Mouse (Mus musculus) layer of hippocampus, postnatal 36 days (tissue): ENCODE measurements around the gene Rfk. TPM values are rescaled to one million over a fixed set of nuclear protein-coding genes. Genes with fewer than 3 reads are reported as not detected.
A peak's percentile ranks its signal among the peaks of the same experiment; 100 is the strongest.

Source experiments
- DNase-seq, 2 experiments: peaks; one replicate each; pipeline ENCODE4 v3.0.0; 2022
- total RNA-seq, 2 experiments: library from RNA; stranded (reverse); gene quantifications; 2 replicates each; pipeline ENCODE4 v1.2.3; 2021

The Rfk gene
- total RNA-seq, result 10 to 100 TPM; 64.6 to 71.4 TPM

DNA sequence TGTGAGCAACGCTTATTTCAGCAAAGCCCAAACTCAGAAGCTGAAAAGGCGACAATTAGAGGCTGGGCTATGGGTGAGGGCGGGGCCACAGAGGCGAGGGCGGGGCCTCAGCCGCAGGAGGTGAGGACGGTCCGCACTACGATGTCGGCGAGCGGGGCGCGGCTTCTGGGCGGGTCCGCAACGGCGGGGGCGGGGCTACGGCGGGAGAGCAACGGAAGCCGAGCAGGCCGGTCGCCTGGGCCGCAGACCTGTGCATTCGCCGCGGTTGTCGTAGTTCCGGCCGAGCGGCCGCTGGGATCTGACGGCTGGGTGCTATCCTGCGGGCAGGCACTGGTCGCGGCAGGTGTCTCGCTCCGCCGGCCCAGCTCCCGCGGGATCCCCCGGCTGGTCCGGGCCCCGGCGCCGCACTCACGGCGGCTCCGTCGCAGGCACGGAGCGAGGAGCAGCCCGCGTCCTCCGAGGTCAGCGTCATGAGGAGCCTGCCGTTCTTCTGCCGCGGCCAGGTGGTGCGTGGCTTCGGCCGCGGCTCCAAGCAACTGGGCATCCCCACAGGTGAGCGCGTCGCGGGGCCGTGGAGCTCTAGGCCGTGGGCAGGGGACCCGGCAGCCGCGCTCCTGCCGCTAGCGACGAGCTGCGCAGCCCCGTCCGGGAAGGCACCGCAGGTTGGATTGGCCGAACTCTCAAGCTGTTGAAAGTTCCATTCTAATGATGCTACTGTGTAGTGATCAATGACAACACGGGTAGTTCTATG is at the start of gene Rfk:
TSS of gene Rfk (plus strand) at position 203 of the 751 bp plus-strand sequence.
- DNase-seq, result peak; percentile 88 to 89

DNA sequence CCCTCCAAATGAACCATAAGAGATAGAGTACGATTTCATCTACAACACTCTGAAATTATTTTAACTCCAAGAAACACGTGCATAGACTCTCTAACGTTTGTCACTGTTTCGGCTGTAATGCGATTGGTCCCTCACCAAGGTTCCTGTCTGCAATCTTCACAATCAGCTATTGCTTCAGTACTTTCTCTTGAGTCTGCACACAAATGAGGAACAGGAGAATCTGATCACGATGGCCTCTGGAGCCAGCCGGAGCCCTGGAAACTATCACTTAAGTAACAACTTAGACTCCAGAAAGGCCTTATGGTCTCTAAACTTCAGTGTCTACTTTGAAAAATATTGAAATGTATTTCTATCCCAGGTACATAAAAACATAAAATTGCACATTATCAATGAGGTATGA is 49.0 kb upstream of the Rfk start:
- DNase-seq, result no peak

DNA sequence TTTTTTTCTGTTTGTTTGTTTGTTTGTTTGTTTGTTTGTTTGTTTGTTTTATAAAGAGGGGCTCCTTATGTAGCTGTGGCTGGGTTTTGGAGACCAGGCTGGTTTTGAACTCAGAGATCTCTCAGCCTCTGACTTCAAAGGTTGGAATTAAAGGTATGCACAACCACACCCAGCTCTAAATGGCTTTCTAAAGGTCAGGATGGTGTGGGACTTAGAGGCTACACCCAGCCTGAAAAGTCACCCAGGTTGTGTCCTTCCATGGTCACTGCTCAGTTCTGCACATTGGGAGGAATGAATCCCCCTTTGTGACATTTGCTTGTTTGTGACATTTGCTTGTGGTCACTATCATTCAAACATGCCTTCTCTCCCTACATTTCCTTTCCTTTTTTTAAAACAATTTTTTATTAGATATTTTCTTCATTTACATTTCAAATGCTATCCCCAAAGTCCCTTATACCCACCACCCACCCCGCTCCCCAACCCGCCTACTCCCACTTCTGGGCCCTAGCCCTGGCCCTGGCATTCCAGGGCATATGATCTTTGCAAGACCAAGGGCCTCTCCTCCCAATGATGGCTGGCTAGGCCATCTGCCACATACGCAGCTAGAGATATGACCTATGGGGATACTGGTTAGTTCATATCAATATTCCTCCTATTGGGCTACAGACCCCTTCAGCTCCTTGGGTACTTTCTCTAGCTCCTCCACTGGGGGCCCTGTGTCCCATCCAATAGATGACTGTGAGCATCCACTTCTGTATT is 46.9 kb upstream of the Rfk start:
- no peak for DNase-seq

DNA sequence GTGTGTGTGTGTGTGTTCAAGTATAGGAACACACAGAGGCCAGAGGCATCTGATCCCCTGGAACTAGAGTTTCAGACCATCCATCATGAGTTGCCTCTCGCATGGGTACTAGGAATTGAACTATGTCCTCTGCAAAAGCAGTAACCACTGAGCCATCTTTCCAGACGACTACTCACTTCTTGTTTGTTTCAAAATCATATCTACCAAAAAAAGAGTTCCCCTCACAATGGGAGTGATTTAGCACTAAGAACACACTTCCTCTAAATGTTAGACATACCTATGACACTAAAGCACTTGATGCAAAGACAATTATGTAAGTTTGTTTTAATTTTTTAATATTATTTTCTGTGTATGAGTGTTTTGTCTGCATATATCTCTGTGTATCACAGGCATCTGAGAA is 46.0 kb upstream of the Rfk start:
- no peak for DNase-seq

DNA sequence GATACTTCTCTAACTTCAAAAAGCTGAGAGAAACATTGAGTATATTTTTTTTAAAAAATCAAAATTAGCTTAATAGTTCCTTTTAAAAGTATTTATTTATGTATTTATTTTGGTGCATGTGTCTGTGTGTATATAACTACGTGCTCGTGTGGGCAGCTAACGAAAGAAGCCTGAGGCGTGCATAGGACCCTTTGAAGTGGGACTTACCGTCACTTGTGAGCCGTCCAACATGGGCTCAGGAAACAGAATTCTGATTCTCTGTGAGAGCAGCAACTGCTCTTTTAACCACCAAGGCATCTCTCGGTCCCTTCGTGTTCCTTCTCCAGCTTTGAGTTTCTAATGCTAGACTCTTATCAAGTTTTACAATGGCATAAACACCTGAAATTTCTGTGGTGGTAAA is 40.1 kb upstream of the Rfk start:
- no peak for DNase-seq

DNA sequence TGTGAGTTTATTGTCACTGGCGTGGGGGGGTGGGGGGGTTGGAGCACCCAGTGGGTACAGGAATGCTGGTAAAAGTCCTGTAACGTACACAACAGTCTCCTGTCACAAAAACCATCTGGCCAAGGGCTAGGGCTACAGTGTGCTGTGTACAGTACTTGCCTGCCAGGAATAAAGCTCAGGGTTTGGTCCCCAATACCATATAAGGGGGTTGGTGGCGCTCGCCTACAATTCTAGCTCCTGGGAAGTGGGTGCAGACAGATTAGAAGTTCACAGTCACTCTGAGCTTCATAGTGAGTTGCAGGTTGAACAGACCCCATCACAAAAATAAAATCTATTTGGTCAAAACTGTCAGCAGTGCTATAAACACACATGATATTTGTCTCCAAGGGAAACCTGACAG is 39.5 kb upstream of the Rfk start:
- no peak for DNase-seq

DNA sequence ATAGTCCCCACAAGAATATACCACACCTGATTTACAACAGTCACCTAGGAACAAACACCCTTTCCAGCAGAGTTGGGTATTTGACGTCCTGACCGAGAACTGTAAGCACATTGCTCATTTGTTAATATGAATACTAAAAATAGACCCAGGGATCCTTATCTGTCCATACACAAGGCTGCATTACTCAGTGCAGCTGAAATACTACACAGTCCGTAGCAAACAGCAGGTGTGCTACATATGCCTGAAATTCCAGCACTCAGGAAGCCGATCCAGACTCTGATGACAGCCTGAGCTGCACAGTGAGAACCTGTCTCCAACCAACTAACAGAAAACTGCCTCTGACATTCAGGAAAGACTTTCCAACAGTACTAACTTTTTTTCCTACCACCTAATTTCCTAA is 39.0 kb upstream of the Rfk start:
- DNase-seq, result no peak

DNA sequence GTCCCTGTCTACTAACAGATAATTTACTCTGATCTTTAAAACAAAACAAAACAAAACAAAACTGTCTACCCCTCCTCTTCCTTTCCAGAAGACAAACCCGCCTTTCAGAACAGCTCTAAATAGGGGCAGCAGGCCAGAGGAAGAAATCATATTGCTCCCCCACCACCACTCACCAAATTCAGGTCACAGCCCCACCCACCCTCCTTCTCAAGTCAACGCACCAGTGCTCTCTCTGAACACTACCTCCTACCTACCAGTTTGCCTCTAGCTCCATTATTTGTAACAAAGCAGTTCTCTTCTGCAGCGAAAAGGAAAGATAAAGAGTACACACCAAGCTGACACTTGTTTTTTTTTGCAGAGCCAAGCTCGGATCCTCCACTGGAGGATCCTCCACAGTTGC is 38.5 kb upstream of the Rfk start:
- no peak for DNase-seq

DNA sequence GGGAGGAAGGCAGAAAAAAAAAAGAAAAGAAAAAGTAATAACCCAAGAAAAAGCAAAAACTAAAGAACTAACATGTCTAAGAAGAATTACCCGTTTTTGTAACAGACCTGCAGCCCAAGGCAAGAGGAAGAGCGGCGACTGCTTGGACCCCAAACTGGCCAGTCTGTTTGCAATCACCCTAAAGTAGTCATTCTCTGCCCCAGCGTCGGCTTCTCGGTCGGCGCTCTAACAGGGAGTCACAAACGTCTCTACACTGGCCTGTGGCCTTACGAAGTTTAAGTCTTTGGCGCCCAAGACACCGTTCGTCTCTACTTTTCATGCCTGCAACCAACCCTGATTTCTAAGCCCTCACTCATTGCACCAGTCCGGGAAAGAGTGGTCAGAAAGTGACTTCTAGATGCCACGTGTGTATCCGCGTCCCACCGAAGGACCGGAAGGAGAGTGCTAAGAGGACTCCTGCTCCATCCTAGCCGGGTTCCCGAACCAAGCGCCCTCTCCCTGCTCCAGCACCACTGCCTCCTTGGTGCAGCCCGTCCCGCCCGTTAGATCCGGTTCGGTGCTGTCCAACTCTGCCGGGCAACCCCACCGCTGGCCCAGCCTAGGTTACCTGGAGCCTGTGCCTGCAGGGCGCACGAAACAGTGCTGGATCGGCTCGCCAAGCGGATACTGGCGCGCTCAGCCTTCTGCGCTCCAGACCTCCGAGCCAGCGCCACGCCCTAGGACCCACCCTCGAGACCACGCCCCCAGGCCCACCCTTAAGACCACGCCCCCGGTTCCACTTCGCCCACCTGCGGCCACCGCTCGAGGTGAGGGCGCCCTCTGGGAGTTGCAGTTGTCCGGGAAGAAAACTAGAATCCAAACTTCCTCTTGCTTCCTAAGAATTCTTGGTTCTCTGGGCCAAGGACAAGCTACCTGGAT is 37.6 kb upstream of the Rfk start:
- DNase-seq, result no peak

DNA sequence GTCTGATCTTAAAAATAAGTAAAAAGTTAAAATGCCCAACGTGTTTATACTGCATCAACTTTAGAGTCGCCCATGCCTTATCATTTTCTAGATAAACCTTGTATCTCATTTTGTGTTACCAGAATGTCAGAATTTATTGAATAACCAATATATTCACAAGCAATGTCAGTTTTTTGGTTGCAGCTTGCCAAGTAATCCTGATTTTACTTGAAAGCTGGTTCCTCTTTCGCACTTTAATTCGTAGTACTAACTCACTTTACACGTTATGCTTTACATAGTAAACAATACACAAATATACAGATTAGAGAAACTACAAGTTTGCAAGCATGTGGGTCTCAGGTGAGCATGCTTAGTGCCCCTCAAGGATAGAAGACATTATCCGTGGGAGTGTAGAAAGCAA is 36.9 kb upstream of the Rfk start:
- no peak for DNase-seq

DNA sequence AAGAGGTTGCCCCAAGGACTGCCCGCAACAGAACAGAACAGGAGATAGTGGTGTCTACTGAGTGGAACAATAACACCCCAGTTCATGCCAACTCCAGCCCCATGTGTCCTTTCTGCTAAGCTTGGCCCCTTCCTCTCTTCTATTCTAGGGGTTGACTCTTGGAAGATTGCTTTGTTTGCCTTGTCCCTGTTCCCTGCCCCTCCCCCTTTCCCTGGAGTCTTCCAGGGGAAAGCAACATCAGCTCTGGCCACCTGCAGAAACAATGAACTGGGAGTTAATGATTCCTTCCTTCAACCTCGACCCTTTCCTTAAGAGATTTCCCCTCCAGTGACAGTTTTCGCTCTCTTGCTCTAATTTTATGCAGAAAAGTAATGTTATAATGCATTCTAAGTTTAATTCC is 36.5 kb upstream of the Rfk start:
- DNase-seq, result no peak

DNA sequence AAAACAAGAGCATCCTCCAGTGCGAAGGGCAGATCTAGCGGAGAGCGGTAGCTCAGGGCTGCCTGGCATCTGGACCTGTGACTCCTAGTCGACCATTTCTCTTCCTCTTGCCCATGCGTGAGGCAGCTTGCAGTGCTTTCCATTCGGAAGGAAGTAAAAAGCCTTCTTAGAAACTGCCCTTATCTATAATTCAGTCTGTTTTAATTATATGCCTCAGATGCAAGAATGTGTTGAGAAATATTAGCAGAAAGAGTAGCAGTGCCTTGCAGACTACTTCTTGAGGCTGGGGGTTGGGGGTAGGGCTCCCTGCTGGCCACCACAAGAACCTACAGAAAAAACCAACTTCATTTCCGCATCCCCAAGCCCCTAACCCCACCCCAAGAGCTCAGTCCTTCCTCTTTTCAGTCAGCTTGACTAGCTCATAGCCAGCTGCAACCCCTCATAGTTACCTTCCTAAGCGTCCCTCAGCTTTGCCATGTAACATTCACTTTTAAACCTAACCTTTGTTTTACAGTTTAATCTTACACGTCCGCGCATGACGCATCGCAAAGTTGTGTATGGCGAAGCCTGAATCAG is 34.4 kb upstream of the Rfk start:
- DNase-seq, result no peak

DNA sequence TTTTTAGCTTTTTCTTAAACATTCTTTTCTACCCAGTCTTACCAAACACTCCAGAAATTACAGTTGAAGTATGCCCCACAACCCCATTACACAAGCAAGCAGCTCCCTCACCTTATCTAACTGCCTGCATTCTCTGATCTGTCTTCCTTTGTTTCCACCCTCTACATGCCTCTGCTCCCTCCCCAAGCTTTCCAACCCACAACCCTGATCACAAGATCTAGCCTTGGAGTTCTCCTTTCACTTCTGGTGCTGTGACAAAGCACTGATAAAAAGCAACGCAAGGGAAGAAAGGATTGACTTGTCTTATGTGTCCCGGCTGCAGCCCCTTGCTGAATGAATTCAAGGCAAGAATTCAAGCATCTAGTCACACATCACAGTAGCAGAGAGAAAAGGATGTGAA is 32.7 kb upstream of the Rfk start:
- no peak for DNase-seq

DNA sequence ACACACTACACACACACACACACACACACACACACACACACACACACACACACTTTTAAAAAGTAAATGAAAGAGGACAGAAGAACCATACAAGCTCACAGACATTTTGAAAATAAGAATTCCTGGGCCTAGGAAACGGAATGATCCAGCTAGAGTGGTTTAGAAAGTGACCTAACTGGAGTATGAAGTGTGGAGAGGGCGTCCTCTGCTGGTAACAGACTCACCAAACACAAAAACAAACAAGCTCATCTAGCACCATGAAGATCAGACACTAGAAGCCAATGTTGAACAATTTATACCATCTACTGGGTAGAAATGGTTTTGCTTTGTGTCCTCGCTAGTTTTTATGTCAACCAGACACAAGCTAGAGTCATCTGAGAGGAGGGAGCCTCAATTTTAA is 29.1 kb upstream of the Rfk start:
- no peak for DNase-seq

DNA sequence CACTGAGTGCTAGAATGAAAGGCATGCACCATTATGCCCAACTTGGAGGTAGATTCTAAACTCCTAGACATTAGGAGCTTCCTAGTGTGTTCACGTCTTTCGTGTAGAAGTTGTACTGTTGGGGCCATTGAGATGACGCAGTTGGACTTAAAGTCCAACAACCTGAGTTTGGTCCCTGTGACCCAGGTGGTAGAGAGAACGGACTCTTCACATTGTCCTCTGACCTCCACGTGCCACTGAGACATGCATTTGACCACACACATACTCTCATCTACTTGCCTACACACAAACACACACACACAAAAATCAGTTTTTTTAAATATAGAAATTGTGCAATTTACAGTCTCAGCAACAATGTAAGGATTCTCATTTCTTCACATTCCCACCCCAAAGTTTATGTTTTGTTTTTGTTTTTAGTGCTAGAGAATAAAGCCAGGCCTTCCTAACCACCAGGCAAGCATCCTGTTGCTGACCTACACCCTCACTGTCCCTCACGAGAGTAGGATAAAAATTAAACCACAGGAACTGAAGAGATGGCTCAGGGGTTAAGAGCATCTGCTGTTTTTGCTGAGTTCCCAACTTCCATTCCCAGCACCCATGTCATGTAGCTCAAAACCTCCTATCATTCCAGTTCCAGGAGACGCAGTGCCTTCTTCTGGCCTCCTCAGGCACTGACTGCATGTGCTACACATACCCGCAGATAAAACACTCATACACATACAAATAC is 27.3 kb upstream of the Rfk start:
- DNase-seq, result no peak

DNA sequence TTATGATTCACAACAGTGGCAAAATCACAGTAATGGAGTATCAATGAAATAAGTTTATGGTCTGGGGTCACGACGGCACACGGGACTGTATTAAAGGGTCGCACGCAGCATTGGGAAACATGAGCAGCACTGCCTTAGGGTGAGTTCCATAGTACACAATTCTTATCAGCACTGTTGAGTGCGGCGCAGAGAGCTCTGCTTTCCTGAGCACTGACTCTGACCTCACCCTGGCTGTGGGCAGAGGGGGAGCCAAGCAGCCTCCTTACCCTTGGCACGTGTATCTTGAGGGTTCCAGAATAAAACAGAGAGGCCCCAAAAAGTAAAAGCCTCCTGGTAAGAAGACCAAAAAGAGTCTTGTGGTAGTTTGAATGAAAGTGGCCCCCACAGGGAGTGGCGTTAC is 25.3 kb upstream of the Rfk start:
- DNase-seq, result no peak

DNA sequence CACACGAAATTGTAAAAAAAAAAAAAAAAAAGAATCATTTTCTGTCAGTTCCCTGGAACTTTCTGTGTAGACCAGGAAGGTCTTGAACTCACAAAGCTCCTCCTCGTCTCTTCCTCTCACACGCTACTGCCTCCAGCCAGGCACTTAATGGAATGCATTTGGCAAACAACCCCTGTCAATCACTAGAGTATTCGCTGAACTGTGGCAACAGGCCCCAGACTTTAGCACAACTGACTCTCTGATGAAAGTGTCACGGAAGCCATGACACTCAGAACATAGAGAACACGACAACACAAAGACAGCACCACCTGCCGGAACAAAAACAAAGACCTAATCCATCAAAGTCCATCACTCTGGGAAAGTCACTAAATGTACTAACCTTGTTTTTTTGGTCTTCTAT is 24.3 kb upstream of the Rfk start:
- DNase-seq, result no peak

DNA sequence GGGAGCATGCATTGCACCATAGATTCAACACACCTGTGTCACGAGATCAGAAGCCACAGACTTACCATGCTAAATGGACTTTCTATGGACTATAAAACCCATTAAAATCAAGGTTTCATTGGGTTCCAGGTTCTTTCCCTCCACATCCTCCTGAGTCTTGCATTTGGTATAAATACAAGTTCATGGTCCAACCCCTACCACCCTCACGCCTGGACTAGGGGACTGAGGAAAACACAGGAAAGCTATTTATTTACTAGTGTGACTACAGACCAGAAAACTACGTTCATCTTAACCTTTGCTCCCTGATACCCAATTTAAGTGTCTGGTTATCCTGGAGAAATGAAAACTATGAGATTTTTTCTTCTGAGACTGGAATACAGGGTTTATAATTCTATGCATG is 21.1 kb upstream of the Rfk start, which contains the start of gene Gcnt1:
TSS of gene Gcnt1 (minus strand) at position 144 of the 400 bp plus-strand sequence.
- no peak for DNase-seq

DNA sequence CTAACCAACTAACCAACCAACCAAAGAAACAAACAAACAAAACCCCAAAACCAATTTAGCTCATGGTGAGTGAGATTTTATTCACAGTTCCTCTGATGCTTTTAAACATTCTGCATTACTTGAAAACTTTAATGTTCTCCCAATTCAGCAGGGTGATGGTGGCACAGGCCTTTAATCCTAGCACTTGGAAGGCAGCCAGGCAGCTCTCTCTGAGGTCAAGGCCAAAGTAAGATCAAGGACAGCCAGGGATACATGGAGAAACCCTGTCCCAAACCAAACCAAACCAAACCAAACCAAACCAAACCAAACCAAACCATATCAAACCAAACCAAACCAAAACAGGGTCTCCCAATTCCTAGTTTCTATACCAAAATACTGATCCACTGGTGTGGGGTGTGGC is 15.0 kb upstream of the Rfk start:
- DNase-seq, result no peak

DNA sequence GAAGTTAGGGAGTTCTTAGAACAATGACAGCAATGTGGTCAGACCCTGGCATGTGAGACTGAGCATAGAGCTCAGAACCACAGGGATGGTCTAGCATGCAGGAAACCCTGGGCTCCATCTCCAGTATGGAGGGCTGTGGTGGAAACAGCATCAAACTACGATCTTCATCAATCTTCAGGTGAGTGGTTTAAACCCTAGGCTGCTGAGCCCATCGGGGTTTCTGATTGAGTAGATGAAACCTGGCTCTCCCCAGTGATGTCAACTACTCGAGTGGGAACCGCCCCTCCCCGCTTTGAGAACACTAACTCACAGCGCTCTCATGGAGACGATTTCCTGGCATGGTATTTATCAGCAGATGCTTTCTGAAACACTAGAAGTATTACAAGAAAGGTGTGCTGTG is 13.3 kb upstream of the Rfk start:
- DNase-seq, result no peak

DNA sequence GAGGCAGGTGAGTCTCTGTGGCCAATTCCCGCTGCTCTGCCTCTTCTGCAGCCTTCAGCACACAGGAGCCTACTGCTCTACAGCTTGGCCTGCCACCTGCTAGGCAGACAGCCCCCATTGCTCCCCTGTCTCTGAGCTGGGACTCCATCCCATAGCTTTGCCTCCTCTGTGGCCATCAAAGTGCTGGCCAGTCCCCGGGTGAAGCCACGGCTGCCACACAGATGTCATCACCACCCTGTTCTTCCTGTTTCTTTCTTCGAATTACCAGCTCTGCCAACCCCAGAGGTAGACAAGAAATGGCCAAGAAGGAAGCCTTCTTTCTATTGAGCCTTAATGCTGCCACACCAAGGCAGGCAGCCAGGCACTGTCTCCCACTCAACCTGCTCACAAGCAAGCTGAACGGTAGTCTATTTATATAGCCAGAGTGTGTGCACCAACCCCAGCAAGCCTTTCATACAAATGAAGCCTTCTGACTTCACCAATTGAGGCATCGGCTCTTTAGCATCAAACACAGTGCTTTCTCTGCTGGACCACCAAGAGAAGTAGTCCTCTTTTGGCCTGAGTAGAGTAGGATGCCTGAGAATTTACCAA is 10.9 kb upstream of the Rfk start:
- DNase-seq, result no peak

DNA sequence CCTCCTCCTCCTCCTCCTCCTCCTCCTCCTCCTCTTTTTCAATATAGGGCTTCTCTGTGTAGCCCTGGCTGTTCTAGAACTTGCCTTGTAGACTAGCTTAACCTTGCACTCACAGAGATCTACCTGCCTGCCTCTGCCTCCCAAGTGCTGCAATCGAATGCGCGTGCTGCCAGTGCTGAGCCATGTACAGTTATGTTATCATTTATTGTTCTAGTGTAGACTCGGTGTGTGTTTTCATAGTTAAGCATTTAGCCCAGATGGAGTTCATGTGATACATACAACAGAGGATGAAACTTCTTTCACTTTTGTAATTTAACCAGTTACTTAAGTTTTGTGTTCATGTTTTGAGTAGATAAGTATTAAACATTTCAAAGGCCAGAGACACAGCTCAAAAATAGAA is 8.8 kb upstream of the Rfk start:
- no peak for DNase-seq
